Mouse (Mus musculus): ENCODE measurements at regions not wholly inside any gene's neighbourhood (a gene's known extent, or its start where the extent isn't known, plus 50 kb on each side); places are given as distances from the start of the nearest gene placed in this dataset.

- TF ChIP-seq EP300 (IDR thresholded peaks at IDR 0.05; ENCODE audit: insufficient read depth, low read depth, low read length) (no peak), POLR2A (IDR thresholded peaks at IDR 0.05; ENCODE audit: insufficient read depth, low read length) (no peak), CTCF (IDR thresholded peaks at IDR 0.05; ENCODE audit: low read depth, low read length) (no peak)
Measured at GRCm38 (mm10) chr14:120170733-120171132, 104.7 kb upstream of the Mbnl2 start.
